Mouse (Mus musculus) G1E (cell line): ENCODE results near the gene Crocc. TPM values are rescaled to one million over a fixed set of nuclear protein-coding genes. Genes with fewer than 3 reads are reported as not detected.

Experiments
- ATAC-seq: 2 replicates; pipeline ENCODE4 v1.8.0; 2016; ENCODE audit warnings: mild to moderate bottlenecking; ENCODE audit not compliant: insufficient number of reproducible peaks, poor library complexity, low FRiP score, severe bottlenecking; ENCODE audit errors: extremely low read depth
- DNase-seq: peaks from one replicate; pipeline ENCODE4 v3.0.0; 2012; ENCODE audit warnings: low spot score
- H3K27me3 ChIP-seq: 2 replicates; pipeline ENCODE4 v1.6.1; 2012; ENCODE audit warnings: mild to moderate bottlenecking, low read length, inconsistent platforms; ENCODE audit not compliant: insufficient read depth
- H3K36me3 ChIP-seq: replicated peaks from 2 replicates; pipeline ENCODE3; 2012; ENCODE audit warnings: mild to moderate bottlenecking, inconsistent platforms
- H3K4me1 ChIP-seq: 2 replicates; pipeline ENCODE4 v1.6.1; 2012; ENCODE audit warnings: low read depth, low read length, inconsistent platforms, mixed read lengths; ENCODE audit not compliant: insufficient read depth
- H3K4me3 ChIP-seq: 2 replicates; pipeline ENCODE4 v1.5.1; 2012; ENCODE audit warnings: low read depth, mild to moderate bottlenecking, inconsistent platforms, low read length, moderate library complexity, mixed read lengths
- H3K9me3 ChIP-seq: replicated peaks from 2 replicates; pipeline ENCODE4 v1.6.1; 2012; ENCODE audit warnings: inconsistent platforms
- CTCF ChIP-seq: IDR thresholded peaks from 2 replicates; pipeline ENCODE4 v1.5.1; 2012; ENCODE audit warnings: low read depth, low read length, inconsistent platforms, mixed read lengths
- GATA1 ChIP-seq: IDR thresholded peaks from 2 replicates; pipeline ENCODE4 v1.6.1; 2012; ENCODE audit warnings: borderline replicate concordance, low read length, inconsistent platforms, mixed read lengths
- GATA2 ChIP-seq: IDR thresholded peaks from 2 replicates; pipeline ENCODE4 v1.6.1; 2012; ENCODE audit warnings: low read depth, low read length, inconsistent platforms, borderline replicate concordance
- POLR2AphosphoS5 ChIP-seq: IDR thresholded peaks from 2 replicates; pipeline ENCODE4 v1.6.1; 2012; ENCODE audit warnings: low read depth, low read length, inconsistent platforms; ENCODE audit not compliant: insufficient replicate concordance
- TAL1 ChIP-seq: conservative IDR thresholded peaks from 2 replicates; pipeline ENCODE4 v1.6.1; 2012; ENCODE audit warnings: low read depth, low read length, inconsistent platforms, mixed read lengths
- polyA plus RNA-seq: library from polyadenylated mRNA; stranded (reverse); fragments of >175 nt; gene quantifications from 2 replicates; pipeline ENCODE4 v1.2.3, GENCODE M21; 2012
- total RNA-seq, 2 experiments: library from RNA; stranded (forward) in 1 of 2; stranded (reverse) in 1 of 2; fragments of 200-1000 nt in 1 of 2; fragments of >200 nt in 1 of 2; fragmentation: Nextera tagmentation in 1 of 2; gene quantifications; 2 replicates each; pipeline ENCODE4 v1.2.3; 2014 to 2017

Gene Crocc
- total and polyA plus RNA-seq, 3 experiments = 1.7 to 5.3 (median 3.4) TPM

DNA sequence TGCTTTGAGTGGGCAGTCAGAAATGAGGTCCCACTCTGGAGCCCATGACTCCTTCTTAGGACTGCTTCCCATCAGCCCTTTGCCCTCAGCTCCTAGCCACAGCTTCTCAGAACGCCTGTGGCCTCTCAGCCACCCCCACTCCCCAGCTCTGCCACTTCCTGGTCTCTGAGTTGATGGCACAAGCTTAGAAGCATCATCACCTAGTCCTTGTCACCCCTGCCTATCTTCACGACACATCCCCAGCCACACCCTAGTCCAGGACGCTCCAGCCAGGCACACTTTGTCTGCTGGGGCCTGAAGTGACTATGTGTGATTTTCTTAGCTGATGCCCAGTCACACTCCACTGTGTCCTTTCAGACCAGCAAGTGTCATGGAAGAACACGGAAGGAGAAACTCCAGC, 38.6 kb upstream of the Crocc start:
- DNase-seq = no peak
- H3K27me3 ChIP-seq = peaks cover 29% of the 10 kb centered on the region
- ATAC-seq = no peak
- 0 out of 2 replicates have a peak, but pooled peaks cover 1% of the 10 kb centered on the region for H3K9me3 ChIP-seq
- H3K4me1 ChIP-seq = peaks cover 7% of the 10 kb centered on the region; the same call in 1 of the 2 replicates
- H3K4me3 ChIP-seq = no peak overlapping the region
- no peaks in the 10 kb centered on the region for H3K36me3 ChIP-seq
- no peak for TF ChIP-seq CTCF
- no peak for TF ChIP-seq POLR2AphosphoS5
- no peak for TF ChIP-seq GATA2
- no peak for TF ChIP-seq TAL1
- no peak for TF ChIP-seq GATA1

- Histone ChIP-seq H3K36me3 (no peaks in the 10 kb centered on the region), H3K27me3 (peaks cover 20% of the 10 kb centered on the region), H3K4me1 (peaks cover 7% of the 10 kb centered on the region; the same call in 1 of the 2 replicates), H3K9me3 (0 out of 2 replicates have a peak, but pooled peaks cover under 1% of the 10 kb centered on the region), H3K4me3 (no peak overlapping the region)
- no peak for TF ChIP-seq POLR2AphosphoS5
- ATAC-seq (no peak), DNase-seq (no peak)
These were observed 36.4 kb upstream of the Crocc start for GRCm38 (mm10) chr4:141096710-141097109.

DNA sequence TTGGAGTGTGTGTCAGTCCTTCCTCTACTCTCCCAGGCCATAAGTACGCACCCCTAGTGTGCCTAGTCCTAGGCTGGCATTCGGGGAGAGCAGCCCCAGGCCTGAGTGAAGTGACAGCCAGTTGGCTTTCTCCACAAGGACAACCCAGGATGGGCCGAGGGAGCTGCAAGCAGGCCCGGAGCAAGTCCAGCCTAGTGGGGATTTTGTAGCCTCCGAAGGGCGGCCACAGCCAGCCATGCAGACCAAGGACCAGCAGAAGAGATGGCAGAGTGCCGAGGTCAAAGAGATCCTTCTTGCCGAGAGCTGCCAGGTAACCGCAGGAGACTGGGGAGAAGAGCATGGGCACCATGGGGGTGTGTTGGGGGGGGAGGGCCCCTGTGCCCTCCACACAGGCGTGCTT, 34.7 kb upstream of the Crocc start:
- TF ChIP-seq POLR2AphosphoS5 (no peak), TAL1 (no peak), GATA2 (no peak), GATA1 (no peak)
- Histone ChIP-seq H3K36me3 (no peaks in the 10 kb centered on the region), H3K4me3 (no peak overlapping the region), H3K27me3 (peaks cover 26% of the 10 kb centered on the region), H3K4me1 (peaks cover 7% of the 10 kb centered on the region; the same call in 1 of the 2 replicates), H3K9me3 (no peaks in the 10 kb centered on the region)
- ATAC-seq (no peak), DNase-seq (no peak)

DNA sequence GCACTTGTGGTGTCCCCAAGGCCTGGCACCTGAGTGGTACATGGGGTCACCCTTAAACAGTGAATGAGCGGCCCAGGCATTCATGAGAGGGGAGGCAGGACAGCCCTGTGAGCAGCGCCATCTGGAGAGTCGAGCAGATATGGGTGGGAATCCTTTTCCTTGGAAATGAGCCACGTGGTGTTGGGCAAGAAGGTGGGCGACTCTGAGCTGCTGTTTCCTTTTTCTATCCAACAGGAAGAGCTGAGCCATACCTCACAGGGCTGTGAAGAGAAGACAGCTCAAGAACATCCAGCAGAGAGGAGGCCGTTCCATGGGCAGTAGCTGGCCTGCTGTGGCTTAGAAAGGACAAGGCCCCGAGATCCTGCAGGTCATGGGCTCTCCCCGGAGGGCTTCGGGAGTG, 28.4 kb upstream of the Crocc start:
- DNase-seq (no peak), ATAC-seq (no peak)
- H3K4me1 ChIP-seq = no peaks in the 10 kb centered on the region
- H3K36me3 ChIP-seq = no peaks in the 10 kb centered on the region
- no peaks in the 10 kb centered on the region for H3K9me3 ChIP-seq
- peaks cover 49% of the 10 kb centered on the region for H3K27me3 ChIP-seq
- no peak for TF ChIP-seq POLR2AphosphoS5
- no peak for TF ChIP-seq GATA1
- no peak for TF ChIP-seq CTCF
- TF ChIP-seq TAL1 = no peak
- TF ChIP-seq GATA2 = no peak
- H3K4me3 ChIP-seq = no peak overlapping the region

- ATAC-seq (no peak), DNase-seq (no peak)
- Histone ChIP-seq H3K36me3 (no peaks in the 10 kb centered on the region), H3K4me3 (no peak within 1 kb of the TSS), H3K27me3 (peaks cover 52% of the 10 kb centered on the region), H3K9me3 (no peaks in the 10 kb centered on the region), H3K4me1 (no peaks in the 10 kb centered on the region)
- TF ChIP-seq GATA1 = no peak
- TF ChIP-seq GATA2 = no peak
- TF ChIP-seq POLR2AphosphoS5 = no peak
- no peak for TF ChIP-seq TAL1
- no peak for TF ChIP-seq CTCF
These were observed 27.7 kb upstream of the Crocc start, which contains the start of gene Spata21 for GRCm38 (mm10) chr4:141088033-141088432. Spata21 (plus strand) TSS chr4:141088333.

GRCm38 (mm10) chr4:141086862-141087261, 26.5 kb upstream of the Crocc start:
- peaks cover 48% of the 10 kb centered on the region for H3K27me3 ChIP-seq
- DNase-seq (no peak), ATAC-seq (no peak)
- TF ChIP-seq POLR2AphosphoS5 (no peak), CTCF (no peak), GATA2 (no peak)
- H3K9me3 ChIP-seq = no peaks in the 10 kb centered on the region
- no peaks in the 10 kb centered on the region for H3K36me3 ChIP-seq
- H3K4me3 ChIP-seq = no peak overlapping the region
- H3K4me1 ChIP-seq = no peaks in the 10 kb centered on the region

GRCm38 (mm10) chr4:141078510-141079137, 18.3 kb upstream of the Crocc start:
- no peak for TF ChIP-seq CTCF
- TF ChIP-seq TAL1 = no peak
- Histone ChIP-seq H3K4me3 (peak overlapping the region; percentile 98; the same call in 1 of the 2 replicates), H3K36me3 (peaks cover 30% of the 10 kb centered on the region), H3K27me3 (peaks cover 3% of the 10 kb centered on the region), H3K4me1 (peaks cover 35% of the 10 kb centered on the region), H3K9me3 (peaks cover 5% of the 10 kb centered on the region)
- ATAC-seq = no peak
- DNase-seq = no peak
